Mouse (Mus musculus) heart, embryonic 16.5 days (tissue): ENCODE measurements around the gene Pomt2. TPM values are rescaled to one million over a fixed set of nuclear protein-coding genes. Genes with fewer than 3 reads are reported as not detected.

Source experiments
- ATAC-seq: fragments of 200-750 bp; cut with Nextera tagmentation; replicated peaks from 2 replicates; pipeline ENCODE4 v1.8.0; 2017; ENCODE audit warnings: moderate number of reproducible peaks; ENCODE audit not compliant: insufficient read depth, low FRiP score; ENCODE audit errors: extremely low read depth
- H3K27ac ChIP-seq: fragments of 300-500 bp; sonication (generic); 2 replicates; pipeline ENCODE4 v1.5.1; 2014; ENCODE audit warnings: mild to moderate bottlenecking, low read length, control low read depth, moderate library complexity
- H3K27me3 ChIP-seq: fragments of 300-500 bp; sonication (generic); 2 replicates; pipeline ENCODE4 v1.6.1; 2014; ENCODE audit warnings: low read length, mixed read lengths; ENCODE audit not compliant: control insufficient read depth, insufficient read depth
- H3K36me3 ChIP-seq: fragments of 300-500 bp; sonication (generic); 2 replicates; pipeline ENCODE4 v1.6.1; 2014; ENCODE audit not compliant: control insufficient read depth, insufficient read depth
- H3K4me1 ChIP-seq: fragments of 300-500 bp; sonication (generic); 2 replicates; pipeline ENCODE4 v1.6.1; 2014; ENCODE audit warnings: low read length, mixed read lengths; ENCODE audit not compliant: control insufficient read depth, insufficient read depth
- H3K4me2 ChIP-seq: fragments of 300-500 bp; sonication (generic); 2 replicates; pipeline ENCODE4 v1.6.1; 2014; ENCODE audit warnings: low read depth, mild to moderate bottlenecking, control low read depth, low read length
- H3K4me3 ChIP-seq: fragments of 300-500 bp; sonication (generic); 2 replicates; pipeline ENCODE4 v1.5.1; 2014; ENCODE audit warnings: mild to moderate bottlenecking, control low read depth, low read length
- H3K9ac ChIP-seq: fragments of 300-500 bp; sonication (generic); 2 replicates; pipeline ENCODE4 v1.6.1; 2014; ENCODE audit warnings: low read length, control low read depth
- H3K9me3 ChIP-seq: fragments of 300-500 bp; sonication (generic); replicated peaks from 2 replicates; pipeline ENCODE4 v1.6.1; 2016; ENCODE audit warnings: low read length; ENCODE audit not compliant: control insufficient read depth
- WGBS: fragments of 180-500 bp; shearing (Covaris S2); extraction: QIAGEN DNeasy Blood & Tissue Kit; methylation state at CpG from one replicate; pipeline ENCODE4 v1.1.7; 2014; 5-methylcytosine and 5-hydroxymethylcytosine counted together
- polyA plus RNA-seq: library from polyadenylated mRNA; unstranded; fragments of >200 nt; fragmentation: Nextera tagmentation; extraction: Ambion mirVana; gene quantifications from 2 replicates; pipeline ENCODE4 v1.2.1, GENCODE M21; 2015

Pomt2 gene
- polyA plus RNA-seq: 11.4 and 11.9 TPM in 2 replicates

- Histone ChIP-seq H3K4me2 (peak within 1 kb of the TSS; percentile 87), H3K4me1 (peaks cover 13% of the 10 kb centered on the region), H3K36me3 (no peaks in the 10 kb centered on the region), H3K9ac (peak within 1 kb of the TSS; percentile 83), H3K9me3 (no peaks in the 10 kb centered on the region), H3K27me3 (no peaks in the 10 kb centered on the region), H3K4me3 (peak within 1 kb of the TSS; percentile 88), H3K27ac (peak within 1 kb of the TSS; percentile 95)
- WGBS: under 1% methylated on average over 61 of the region's 61 CpGs
- peak; percentile 98 for ATAC-seq
These were observed at the start of gene Pomt2 for GRCm38 (mm10) chr12:87147395-87148089. Gene Pomt2 (minus strand): TSS chr12:87147968.

GRCm38 (mm10) chr12:87196310-87196709 lies 48.5 kb upstream of the Pomt2 start:
- ATAC-seq: no peak
- Histone ChIP-seq H3K27ac (no peak overlapping the region), H3K9me3 (no peaks in the 10 kb centered on the region), H3K4me3 (no peak overlapping the region), H3K4me2 (no peak overlapping the region), H3K36me3 (no peaks in the 10 kb centered on the region), H3K4me1 (peaks cover 4% of the 10 kb centered on the region; the same call in 1 of the 2 replicates), H3K9ac (no peak overlapping the region), H3K27me3 (no peaks in the 10 kb centered on the region)

GRCm38 (mm10) chr12:87195069-87195468 lies 47.3 kb upstream of the Pomt2 start:
- H3K27ac ChIP-seq: no peak overlapping the region
- no peak for ATAC-seq
- H3K36me3 ChIP-seq: no peaks in the 10 kb centered on the region
- H3K4me2 ChIP-seq: no peak overlapping the region
- no peak overlapping the region for H3K4me3 ChIP-seq
- no peak overlapping the region for H3K9ac ChIP-seq
- H3K27me3 ChIP-seq: no peaks in the 10 kb centered on the region
- 44% methylated on average over 1 of the region's 1 CpGs for WGBS
- no peaks in the 10 kb centered on the region for H3K9me3 ChIP-seq
- H3K4me1 ChIP-seq: peaks cover 4% of the 10 kb centered on the region; the same call in 1 of the 2 replicates

GRCm38 (mm10) chr12:87193008-87193407 lies 45.2 kb upstream of the Pomt2 start:
- ATAC-seq: no peak
- WGBS: 77% methylated on average over 3 of the region's 3 CpGs
- no peak overlapping the region for H3K9ac ChIP-seq
- no peak overlapping the region for H3K4me2 ChIP-seq
- H3K36me3 ChIP-seq: no peaks in the 10 kb centered on the region
- H3K9me3 ChIP-seq: no peaks in the 10 kb centered on the region
- no peaks in the 10 kb centered on the region for H3K4me1 ChIP-seq
- no peak overlapping the region for H3K4me3 ChIP-seq
- no peak overlapping the region for H3K27ac ChIP-seq
- H3K27me3 ChIP-seq: no peaks in the 10 kb centered on the region

GRCm38 (mm10) chr12:87177631-87178030 lies 29.9 kb upstream of the Pomt2 start:
- no peak overlapping the region for H3K4me2 ChIP-seq
- WGBS: 93% methylated on average over 4 of the region's 4 CpGs
- no peak overlapping the region for H3K4me3 ChIP-seq

GRCm38 (mm10) chr12:87175194-87175946 lies 27.6 kb upstream of the Pomt2 start:
- Histone ChIP-seq H3K4me2 (no peak overlapping the region), H3K4me1 (no peaks in the 10 kb centered on the region), H3K9ac (no peak overlapping the region), H3K27me3 (no peaks in the 10 kb centered on the region), H3K27ac (no peak overlapping the region), H3K9me3 (no peaks in the 10 kb centered on the region), H3K36me3 (0 out of 2 replicates have a peak, but pooled peaks cover 3% of the 10 kb centered on the region), H3K4me3 (no peak overlapping the region)
- WGBS: 62% methylated on average over 4 of the region's 4 CpGs
- ATAC-seq: no peak

More at GRCm38 (mm10) chr12:87177631-87178030, 29.9 kb upstream of the Pomt2 start:
- Histone ChIP-seq H3K27me3 (no peaks in the 10 kb centered on the region), H3K9me3 (no peaks in the 10 kb centered on the region), H3K36me3 (no peaks in the 10 kb centered on the region), H3K27ac (no peak overlapping the region), H3K9ac (no peak overlapping the region), H3K4me1 (no peaks in the 10 kb centered on the region)
- no peak for ATAC-seq

GRCm38 (mm10) chr12:87160815-87161214 lies 13.0 kb upstream of the Pomt2 start:
- H3K36me3 ChIP-seq: peaks cover 6% of the 10 kb centered on the region; the same call in 1 of the 2 replicates
- 84% methylated on average over 5 of the region's 5 CpGs for WGBS
- H3K9me3 ChIP-seq: no peaks in the 10 kb centered on the region
- H3K9ac ChIP-seq: no peak overlapping the region
- H3K4me1 ChIP-seq: no peaks in the 10 kb centered on the region
- no peak for ATAC-seq
- H3K27me3 ChIP-seq: no peaks in the 10 kb centered on the region
- no peak overlapping the region for H3K4me3 ChIP-seq
- no peak overlapping the region for H3K27ac ChIP-seq
- no peak overlapping the region for H3K4me2 ChIP-seq

- H3K27ac ChIP-seq: no peak overlapping the region
- H3K4me1 ChIP-seq: no peaks in the 10 kb centered on the region
- H3K36me3 ChIP-seq: peaks cover 6% of the 10 kb centered on the region; the same call in 1 of the 2 replicates
- no peak overlapping the region for H3K9ac ChIP-seq
- no peaks in the 10 kb centered on the region for H3K9me3 ChIP-seq
- 85% methylated on average over 1 of the region's 1 CpGs for WGBS
- H3K4me2 ChIP-seq: no peak overlapping the region
- H3K4me3 ChIP-seq: no peak overlapping the region
- H3K27me3 ChIP-seq: no peaks in the 10 kb centered on the region
- ATAC-seq: no peak
These were observed 12.5 kb upstream of the Pomt2 start for GRCm38 (mm10) chr12:87160310-87160709.

GRCm38 (mm10) chr12:87158099-87158498 lies 10.3 kb upstream of the Pomt2 start:
- Histone ChIP-seq H3K4me3 (no peak overlapping the region), H3K4me1 (no peaks in the 10 kb centered on the region), H3K4me2 (no peak overlapping the region), H3K9me3 (no peaks in the 10 kb centered on the region), H3K9ac (no peak overlapping the region), H3K27me3 (no peaks in the 10 kb centered on the region), H3K27ac (no peak overlapping the region), H3K36me3 (no peaks in the 10 kb centered on the region)
- no peak for ATAC-seq
- 65% methylated on average over 7 of the region's 7 CpGs for WGBS
